Mouse (Mus musculus) erythroblast, embryonic 14.5 days (primary cell): ENCODE data around the gene Ovol3.

Experiments
- GATA1 ChIP-seq: IDR thresholded peaks from 2 replicates; pipeline ENCODE4 v1.6.1; 2012; ENCODE audit warnings: low read length, inconsistent platforms, mixed read lengths
- TAL1 ChIP-seq: IDR thresholded peaks from 3 replicates; pipeline ENCODE4 v1.6.1; 2012; ENCODE audit warnings: low read length, inconsistent platforms, mixed read lengths

DNA sequence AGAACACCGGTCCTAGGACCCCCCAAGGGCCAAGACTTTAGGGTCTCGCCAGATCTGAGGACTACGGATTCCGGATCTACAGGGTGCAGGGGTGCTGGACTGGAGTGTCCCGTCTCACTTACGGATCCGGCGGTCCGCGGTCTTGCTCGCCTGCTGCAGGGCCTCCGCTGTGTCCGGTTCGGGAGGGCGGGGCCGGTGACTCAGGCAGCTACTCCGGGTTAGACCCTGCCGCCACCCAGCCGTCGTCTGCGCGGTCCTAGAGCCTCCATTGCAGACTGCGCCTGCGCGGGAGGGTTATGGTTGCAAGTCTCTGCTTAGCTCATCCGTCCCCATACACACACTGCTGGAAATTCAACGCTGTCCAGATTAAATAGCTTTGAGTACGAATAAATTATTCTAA lies 40.6 kb downstream of the Ovol3 start:
- TF ChIP-seq TAL1 (no peak), GATA1 (no peak)
